Mouse (Mus musculus): ENCODE data around the gene Rhpn2.

The Rhpn2 gene

DNA sequence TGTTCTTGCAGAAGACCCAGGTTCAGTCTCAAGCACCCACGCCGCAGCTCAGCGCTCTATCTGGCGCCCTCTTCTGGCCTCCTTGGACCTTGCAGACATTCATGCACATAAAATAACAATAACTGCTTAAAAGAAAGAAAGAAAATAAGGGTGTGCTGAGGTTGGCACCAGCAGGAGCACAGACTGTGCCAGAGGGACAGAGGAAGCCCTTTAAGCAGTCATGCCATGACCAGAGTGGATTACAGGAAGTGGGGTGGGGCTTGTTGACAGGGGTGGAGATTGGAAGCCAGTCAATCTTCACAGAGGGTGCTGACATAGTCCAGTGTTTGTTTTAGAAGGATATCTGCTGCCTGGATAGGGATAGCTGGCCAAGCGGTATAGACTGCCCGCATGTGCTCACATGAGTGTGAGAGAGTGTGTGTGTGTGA lies 52.6 kb downstream of the Rhpn2 start:
- DNase-seq (ENCODE audit: extremely low read depth, low read depth, low spot score) = no peak

DNA sequence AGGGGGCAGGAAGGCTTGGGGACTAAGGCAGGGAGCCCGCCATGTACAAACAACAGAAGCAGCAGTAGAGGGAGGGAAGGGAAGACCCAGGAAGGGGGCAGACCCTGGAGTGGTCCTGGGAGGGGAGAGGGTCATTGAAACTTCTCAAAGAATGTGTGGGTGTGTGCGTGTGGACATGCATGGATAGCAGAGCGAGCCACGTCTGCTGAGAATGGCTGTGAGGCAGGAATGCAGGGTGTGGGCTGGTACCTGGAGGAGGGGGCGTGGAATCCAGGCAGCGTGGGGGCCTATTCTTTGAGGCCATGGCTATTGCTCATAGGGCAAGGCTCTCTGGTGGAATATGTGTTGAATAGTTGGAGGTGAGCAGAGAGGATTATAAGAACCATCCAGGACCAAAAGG lies 54.7 kb downstream of the Rhpn2 start:
- DNase-seq (ENCODE audit: extremely low read depth, low read depth, low spot score) = no peak

DNA sequence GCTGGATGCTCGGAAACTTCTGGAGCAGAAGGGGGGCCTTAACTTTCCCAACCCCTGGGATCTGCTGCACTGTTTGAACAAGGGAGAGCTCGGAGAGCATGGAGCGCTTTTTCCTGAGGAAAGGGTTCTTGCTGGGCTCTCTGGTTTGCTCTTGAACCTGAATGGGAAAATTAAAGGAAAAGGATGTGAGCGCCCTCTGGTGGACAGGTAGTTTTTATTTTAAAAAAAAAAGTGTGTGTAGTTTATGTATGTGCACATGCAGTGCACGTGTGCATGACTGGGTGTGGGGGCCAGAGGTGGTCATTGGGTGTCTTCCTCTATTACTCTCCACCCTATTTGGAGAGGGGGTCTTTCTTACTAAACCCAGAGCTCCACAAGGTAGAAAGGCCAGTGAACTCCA lies 59.0 kb downstream of the Rhpn2 start:
- DNase-seq (ENCODE audit: extremely low read depth, low read depth, low spot score) = no peak

DNA sequence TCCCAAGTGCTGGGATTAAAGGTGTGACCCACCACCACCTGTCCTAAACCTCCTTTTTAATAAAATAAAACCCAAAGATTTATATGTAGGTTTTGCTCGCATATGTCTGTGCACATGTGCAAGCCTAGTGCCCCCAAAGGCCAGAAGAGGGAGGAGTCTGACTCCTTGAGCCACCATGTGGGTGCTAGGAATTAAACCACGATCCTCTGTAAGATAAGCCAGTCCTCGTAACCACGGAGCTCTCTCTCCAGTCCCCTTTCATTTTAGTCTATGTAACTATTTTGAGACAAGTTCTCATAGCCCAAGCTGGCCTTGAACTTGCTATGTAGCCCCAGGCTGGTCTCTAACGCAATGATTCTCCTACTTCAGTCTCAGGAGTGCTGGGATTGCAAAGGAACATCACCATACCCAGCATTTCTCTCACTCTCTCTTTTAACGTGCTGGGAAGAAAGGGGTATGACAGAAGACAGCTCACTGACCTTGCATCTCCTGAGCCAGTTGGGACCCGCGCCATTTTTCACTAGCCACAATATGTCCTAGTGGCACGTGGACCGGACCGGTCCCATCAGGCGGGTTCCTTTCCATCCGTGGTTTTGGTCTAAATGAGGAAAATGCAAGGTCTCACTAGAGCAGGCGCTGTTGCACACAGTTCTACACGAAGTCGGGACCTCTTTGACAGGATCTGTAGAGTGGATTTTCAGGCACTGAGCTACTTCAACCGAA lies 61.9 kb downstream of the Rhpn2 start:
- DNase-seq (ENCODE audit: extremely low read depth, low read depth, low spot score) = no peak

DNA sequence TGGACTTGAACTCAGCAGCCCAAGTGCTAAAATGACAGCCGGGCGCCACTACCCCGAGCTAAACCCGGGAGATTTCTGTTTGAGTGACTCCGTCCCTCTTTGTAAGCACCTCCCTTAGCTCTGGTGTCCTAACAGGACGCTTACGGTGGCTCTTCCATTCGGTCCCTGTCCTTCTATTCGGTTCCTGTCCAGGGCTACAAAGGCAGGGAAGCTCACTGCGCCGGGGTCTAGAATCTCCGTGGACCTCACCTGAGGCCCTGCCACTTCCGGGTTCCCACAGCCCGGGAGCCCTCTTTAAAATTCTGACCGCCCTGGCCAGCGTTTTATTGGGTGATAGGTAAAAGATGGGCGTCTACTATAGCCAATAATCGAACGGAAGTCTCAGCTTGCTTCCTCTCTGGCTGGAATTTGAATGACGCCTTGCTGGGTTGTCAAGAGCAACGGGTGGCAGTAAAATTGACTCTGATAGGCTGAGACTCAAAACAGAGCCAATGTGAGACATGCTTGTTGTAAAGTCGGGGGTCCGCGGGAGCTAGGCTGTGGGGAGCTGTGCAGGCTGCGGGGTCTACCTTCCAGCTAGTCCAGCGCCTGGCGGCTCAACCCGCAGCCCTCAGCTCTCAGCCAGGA lies 62.7 kb downstream of the Rhpn2 start, which contains the start of the genes Faap24 and Cep89:
Faap24 (minus strand) TSS at position 295 of the 627 bp plus-strand sequence.
Cep89 (plus strand) TSS at position 494 of the 627 bp plus-strand sequence.
- DNase-seq (ENCODE audit: extremely low read depth, low read depth, low spot score) = peak; percentile 87

DNA sequence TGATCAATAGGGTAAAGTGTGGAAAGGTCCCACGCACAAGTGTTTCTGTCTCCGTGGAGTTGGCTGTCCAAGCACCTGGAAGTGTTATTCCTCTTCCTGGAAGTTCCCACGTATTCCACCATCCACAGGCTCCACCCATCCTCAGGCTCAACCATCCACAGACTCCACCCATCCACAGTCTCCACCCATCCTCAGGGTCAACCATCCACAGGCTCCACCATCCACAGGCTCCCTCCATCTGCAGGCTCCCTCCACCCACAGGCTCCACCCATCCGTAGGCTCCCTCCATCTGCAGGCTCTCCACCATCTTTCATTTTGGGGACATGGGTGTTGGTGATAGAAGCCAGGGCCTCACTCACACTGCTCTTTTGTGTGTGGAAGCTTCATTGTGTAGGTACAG lies 67.2 kb downstream of the Rhpn2 start:
- DNase-seq (ENCODE audit: extremely low read depth, low read depth, low spot score) = no peak

DNA sequence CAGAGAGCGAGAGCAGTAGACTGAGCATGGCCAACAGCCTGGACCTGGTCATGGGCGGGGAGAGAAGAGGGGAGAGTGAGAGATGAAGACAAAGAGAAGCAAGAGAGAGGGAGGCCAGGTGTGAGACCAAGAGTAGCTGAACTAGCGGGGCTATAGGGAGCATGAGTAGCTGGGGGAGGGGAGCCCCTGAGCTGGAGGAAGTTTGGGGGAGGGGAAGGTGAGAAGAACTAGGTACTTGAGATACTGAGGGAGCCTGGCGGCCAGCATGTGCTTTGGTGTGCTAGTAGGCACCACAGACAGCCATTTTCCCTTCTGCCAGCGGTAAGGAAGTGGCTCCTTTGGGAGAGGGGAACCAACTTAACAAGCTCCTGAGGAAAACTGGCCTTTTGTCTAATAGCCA lies 81.3 kb downstream of the Rhpn2 start:
- no peak for DNase-seq (ENCODE audit: extremely low read depth, low read depth, low spot score)

DNA sequence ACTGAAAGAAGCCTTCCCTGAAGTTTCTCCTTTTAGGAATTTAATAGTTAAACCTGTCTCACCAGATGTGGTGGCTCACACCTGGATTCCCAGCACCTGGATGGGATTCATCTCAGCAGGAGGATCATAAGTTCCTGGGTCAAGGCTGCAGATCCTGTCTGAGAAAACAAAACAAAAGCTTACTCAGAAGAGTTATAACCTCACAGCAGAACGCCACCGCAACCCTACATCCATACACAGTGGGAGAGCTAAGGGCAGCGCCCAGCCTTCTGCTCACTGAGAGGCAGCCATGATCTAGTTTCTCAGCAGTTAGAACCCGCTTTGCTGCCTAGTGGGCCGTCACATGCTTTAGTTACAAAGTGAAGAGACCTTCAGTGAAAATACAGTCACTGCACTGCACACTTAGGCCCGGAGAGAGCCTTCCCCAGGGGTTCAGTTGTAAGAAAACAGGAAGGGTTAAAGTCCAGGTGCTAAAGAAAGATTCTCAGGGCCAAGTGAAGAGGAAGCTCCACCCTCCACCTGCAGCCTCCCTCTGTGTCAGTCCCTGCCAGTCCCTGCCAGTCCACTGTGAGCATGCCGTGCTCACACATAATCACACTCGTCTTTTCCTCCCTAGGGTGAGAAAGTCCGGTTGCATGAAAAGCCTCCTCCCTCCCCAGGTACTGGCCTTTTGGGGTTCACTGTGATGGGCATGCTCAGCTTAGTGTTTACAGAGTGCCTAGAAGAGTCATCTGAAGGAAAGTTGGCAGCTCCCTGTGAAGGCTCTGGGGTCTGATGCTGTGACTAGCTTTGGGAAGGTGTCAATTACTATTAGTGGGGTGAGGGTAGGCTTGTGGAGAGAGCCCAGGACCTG lies 82.1 kb downstream of the Rhpn2 start:
- DNase-seq (ENCODE audit: extremely low read depth, low read depth, low spot score) = no peak

DNA sequence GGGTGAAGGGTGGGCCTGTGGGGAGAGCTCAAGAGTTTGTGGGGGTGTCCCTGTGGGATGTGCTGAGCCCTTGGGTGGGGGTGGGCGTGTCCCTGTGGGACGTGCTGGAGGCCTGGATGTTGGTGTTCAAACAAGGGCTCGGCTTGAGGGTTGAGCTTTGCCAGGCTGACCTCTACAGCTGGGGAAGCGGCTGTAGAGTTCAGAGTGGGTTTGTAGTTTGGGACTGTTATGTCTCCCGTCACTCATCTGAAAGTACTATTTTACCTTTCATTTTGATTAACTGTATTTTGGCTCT lies 82.6 kb downstream of the Rhpn2 start:
- no peak for DNase-seq (ENCODE audit: extremely low read depth, low read depth, low spot score)

DNA sequence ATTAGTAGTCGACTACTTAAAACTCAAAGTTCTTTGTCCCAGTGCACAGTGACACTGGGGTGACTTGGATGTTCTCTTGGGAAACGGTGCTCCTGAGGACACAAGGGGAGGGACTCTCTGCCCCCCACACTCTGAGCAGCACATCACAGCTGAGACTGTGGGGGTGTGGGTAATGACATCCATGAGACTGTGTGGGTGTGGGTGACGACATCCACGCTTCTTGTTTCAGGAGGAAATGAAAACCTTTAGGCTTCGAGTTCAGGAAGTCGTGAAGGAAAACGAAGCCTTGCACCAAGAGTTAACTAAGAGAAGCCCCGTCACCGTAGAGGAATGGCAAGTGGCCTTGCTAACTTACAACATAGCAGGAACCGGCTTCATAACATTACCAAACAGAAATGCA lies 89.1 kb downstream of the Rhpn2 start:
- no peak for DNase-seq (ENCODE audit: extremely low read depth, low read depth, low spot score)

DNA sequence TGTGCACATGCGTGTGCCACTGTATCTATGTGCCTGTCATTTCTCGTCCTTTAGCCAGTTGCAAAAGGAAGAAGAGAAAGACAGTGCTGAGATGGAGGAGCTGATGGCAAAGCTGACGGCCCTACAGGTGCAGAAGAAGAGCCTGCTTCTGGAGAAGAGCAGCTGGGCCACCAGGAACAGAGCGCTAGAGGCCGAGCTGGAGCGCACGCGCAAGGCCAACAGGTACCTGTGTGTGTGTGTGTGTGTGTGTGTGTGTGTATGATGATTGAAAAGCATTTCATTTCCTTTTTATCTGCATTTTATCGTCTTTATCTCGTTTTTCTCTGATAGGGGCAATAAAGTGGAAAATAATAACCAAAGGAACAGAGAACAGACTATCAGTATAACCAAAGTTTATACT lies 94.2 kb downstream of the Rhpn2 start:
- no peak for DNase-seq (ENCODE audit: extremely low read depth, low read depth, low spot score)

DNA sequence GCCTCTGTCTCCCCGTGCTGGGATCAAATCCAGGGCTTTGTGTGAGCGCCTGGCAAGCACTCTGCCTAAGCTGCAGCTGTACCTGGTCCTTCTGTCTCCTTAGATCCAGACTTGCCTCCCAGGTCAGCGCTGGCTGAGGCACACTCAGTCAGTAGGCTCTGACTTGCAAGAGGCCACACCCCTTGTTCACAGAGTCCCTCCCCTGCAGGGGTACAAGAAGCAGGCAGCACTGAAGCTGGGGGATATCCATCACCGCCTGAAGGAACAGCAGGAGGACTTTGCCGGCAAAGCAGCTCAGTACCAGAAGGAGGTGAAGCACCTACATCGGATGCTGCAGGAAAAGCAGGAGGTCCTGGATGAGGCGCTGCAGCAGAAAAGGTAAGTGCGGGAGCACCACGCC lies 101.3 kb downstream of the Rhpn2 start:
- DNase-seq (ENCODE audit: extremely low read depth, low read depth, low spot score) = no peak
